Mouse (Mus musculus) Patski (cell line): ENCODE measurements around the gene Ano8. TPM values are rescaled to one million over a fixed set of nuclear protein-coding genes. Genes with fewer than 3 reads are reported as not detected.

Source experiments
- ATAC-seq: fragments of 100-300 bp; one replicate; pipeline ENCODE4 v1.8.0; 2021
- CTCF ChIA-PET: fragments of 350-600 bp; sonication (Branson Sonifier 250); formaldehyde crosslinking; loops from one replicate; lab custom pipeline; 2022; ENCODE audit warnings: inconsistent platforms; lab: Charles Lee
- POLR2A ChIA-PET: fragments of 350-600 bp; sonication (Branson Sonifier 250); formaldehyde crosslinking; loops from one replicate; lab custom pipeline; 2022; ENCODE audit warnings: antibody characterized with exemption, inconsistent platforms; lab: Charles Lee
- DNase-seq: peaks from one replicate; pipeline ENCODE4 v3.0.0-alpha.2; 2011; ENCODE audit warnings: low read depth, low spot score
- H3K27me3 ChIP-seq: fragments of 371-371 bp; one replicate; pipeline ENCODE4 v1.5.1; 2021
- CTCF ChIP-seq: fragments of 100-300 bp; IDR thresholded peaks from one replicate; pipeline ENCODE4 v1.5.1; 2021
- in situ Hi-C: fragments of 300-500 bp; cut with MboI; formaldehyde crosslinking; loops from 3 replicates; pipeline ENCODE4 v1.11.1; 2018; ENCODE audit warnings: low pct_unique_long_range_greater_than_20kb, mixed read lengths
- polyA plus RNA-seq: library from polyadenylated mRNA; unstranded; gene quantifications from one replicate; pipeline ENCODE4 v1.2.3, GENCODE M21; 2021

Gene Ano8
- polyA plus RNA-seq, 1 experiment from 2014 or later = 38.2 TPM

- no peak for TF ChIP-seq CTCF
- ChIA-PET CTCF (interaction anchor here (0.7 to 3.9 kb wide), 15 partner anchors 13 to 196 kb away, joined by 3 to 29 read pairs (median 4); no protein-coding TSS in a partner anchor), POLR2A (interaction anchor here (0.8 to 2.6 kb wide), 5 partner anchors 8 to 70 kb away, joined by 3 to 7 read pairs (median 3); no protein-coding TSS in a partner anchor)
- no peaks in the 10 kb centered on the region for H3K27me3 ChIP-seq
- DNase-seq = peak; percentile 99
- in situ Hi-C loops = no loop called here
- ATAC-seq = peak; percentile 71
These were observed 21.0 kb downstream of the Ano8 start, which contains the start of gene Mrpl34 for GRCm38 (mm10) chr8:71464513-71465500. Mrpl34 (plus strand) TSS chr8:71464959.

- in situ Hi-C loops = no loop called here
- TF ChIP-seq CTCF = no peak
- ChIA-PET CTCF (interaction anchor here (0.9 to 3.9 kb wide), 8 partner anchors 22 to 197 kb away, joined by 3 to 29 read pairs (median 4); no protein-coding TSS in a partner anchor), POLR2A (interaction anchor here (1.0 to 2.6 kb wide), 4 partner anchors 10 to 71 kb away, joined by 3 to 7 read pairs (median 4); partner anchors contain the start of gene Ano8)
- DNase-seq (no peak), ATAC-seq (peak; percentile 84)
- H3K27me3 ChIP-seq = no peaks in the 10 kb centered on the region
These were observed 22.4 kb downstream of the Ano8 start, which contains the start of gene Abhd8 for GRCm38 (mm10) chr8:71463188-71464033. Abhd8 (minus strand) TSS chr8:71463655.

GRCm38 (mm10) chr8:71462786-71463185, 23.0 kb downstream of the Ano8 start:
- ChIA-PET POLR2A (interaction anchor here (1.0 to 2.6 kb wide), 3 partner anchors 9 to 23 kb away, joined by 3 to 7 read pairs (median 4); partner anchors contain the start of gene Ano8), CTCF (interaction anchor here (1.1 to 3.9 kb wide), 2 partner anchors 21 to 58 kb away, joined by 3 to 29 read pairs; no protein-coding TSS in a partner anchor)
- DNase-seq = no peak
- in situ Hi-C loops = no loop called here
- no peak for TF ChIP-seq CTCF
- H3K27me3 ChIP-seq = no peaks in the 10 kb centered on the region
- no peak for ATAC-seq

- ChIA-PET CTCF (interaction anchor here (1.1 to 3.9 kb wide), 2 partner anchors 21 to 59 kb away, joined by 3 to 29 read pairs; no protein-coding TSS in a partner anchor), POLR2A (no interaction called here)
- H3K27me3 ChIP-seq = no peaks in the 10 kb centered on the region
- TF ChIP-seq CTCF = no peak
- no peak for DNase-seq
- in situ Hi-C loops = no loop called here
- ATAC-seq = no peak
These were observed 23.6 kb downstream of the Ano8 start for GRCm38 (mm10) chr8:71462191-71462590.

GRCm38 (mm10) chr8:71461152-71461840, 24.5 kb downstream of the Ano8 start:
- POLR2A ChIA-PET = interaction anchor here (1.6 kb wide), 1 partner anchor 17 kb away, joined by 3 read pairs; no protein-coding TSS in a partner anchor
- DNase-seq (no peak), ATAC-seq (no peak)
- TF ChIP-seq CTCF = no peak
- CTCF ChIA-PET = interaction anchor here (1.1 to 3.9 kb wide), 2 partner anchors 19 to 20 kb away, joined by 7 to 29 read pairs; no protein-coding TSS in a partner anchor
- H3K27me3 ChIP-seq = no peaks in the 10 kb centered on the region
- in situ Hi-C loops = no loop called here

- H3K27me3 ChIP-seq = no peaks in the 10 kb centered on the region
- ATAC-seq (no peak), DNase-seq (no peak)
- ChIA-PET POLR2A (interaction anchor here (1.6 kb wide), 1 partner anchor 17 kb away, joined by 3 read pairs; no protein-coding TSS in a partner anchor), CTCF (interaction anchor here (1.1 kb wide), 1 partner anchor 19 kb away, joined by 7 read pairs; no protein-coding TSS in a partner anchor)
- no peak for TF ChIP-seq CTCF
- in situ Hi-C loops = no loop called here
These were observed 25.0 kb downstream of the Ano8 start for GRCm38 (mm10) chr8:71460716-71461115.

GRCm38 (mm10) chr8:71457659-71458270, 28.0 kb downstream of the Ano8 start:
- in situ Hi-C loops = no loop called here
- no peak for TF ChIP-seq CTCF
- H3K27me3 ChIP-seq = peaks cover under 1% of the 10 kb centered on the region
- ChIA-PET POLR2A (interaction anchor here (0.5 kb wide), 1 partner anchor 36 kb away, joined by 3 read pairs; no protein-coding TSS in a partner anchor), CTCF (interaction anchor here (0.8 to 1.1 kb wide), 2 partner anchors 15 to 16 kb away, joined by 3 to 5 read pairs; no protein-coding TSS in a partner anchor)
- ATAC-seq = no peak
- no peak for DNase-seq

GRCm38 (mm10) chr8:71456906-71457305, 28.9 kb downstream of the Ano8 start:
- DNase-seq (no peak), ATAC-seq (no peak)
- in situ Hi-C loops = no loop called here

More at GRCm38 (mm10) chr8:71456906-71457305, 28.9 kb downstream of the Ano8 start:
- no peak for TF ChIP-seq CTCF
- ChIA-PET POLR2A (no interaction called here), CTCF (interaction anchor here (1.1 kb wide), 1 partner anchor 15 kb away, joined by 5 read pairs; no protein-coding TSS in a partner anchor)
- peaks cover 4% of the 10 kb centered on the region for H3K27me3 ChIP-seq
